Mouse (Mus musculus): ENCODE measurements at regions not wholly inside any gene's neighbourhood (a gene's known extent, or its start where the extent isn't known, plus 50 kb on each side); places are given as distances from the start of the nearest gene placed in this dataset.
A peak's percentile ranks its signal among the peaks of the same experiment; 100 is the strongest.

DNA sequence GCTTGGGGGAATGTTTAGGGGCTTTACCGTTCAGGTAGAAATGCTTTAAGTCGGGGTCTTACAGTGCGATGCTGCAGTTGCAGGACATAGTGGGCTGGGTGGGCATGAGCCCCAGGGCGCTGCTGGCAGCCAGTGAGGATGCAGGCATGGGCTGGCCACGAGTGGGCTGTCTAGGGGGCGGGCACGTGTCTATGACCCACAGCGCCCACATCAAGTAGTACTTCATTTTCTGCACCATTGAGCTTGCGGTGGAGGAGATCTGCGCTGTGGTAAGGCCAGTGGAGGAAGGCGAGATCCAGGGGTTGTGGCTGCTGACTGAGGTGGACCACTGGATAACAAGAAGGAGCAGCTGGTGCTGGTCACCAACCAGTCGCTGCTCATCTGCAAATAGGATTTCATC lies 52.4 kb upstream of the Olfr291 start:
- no peak for DNase-seq (ENCODE audit: low spot score)

DNA sequence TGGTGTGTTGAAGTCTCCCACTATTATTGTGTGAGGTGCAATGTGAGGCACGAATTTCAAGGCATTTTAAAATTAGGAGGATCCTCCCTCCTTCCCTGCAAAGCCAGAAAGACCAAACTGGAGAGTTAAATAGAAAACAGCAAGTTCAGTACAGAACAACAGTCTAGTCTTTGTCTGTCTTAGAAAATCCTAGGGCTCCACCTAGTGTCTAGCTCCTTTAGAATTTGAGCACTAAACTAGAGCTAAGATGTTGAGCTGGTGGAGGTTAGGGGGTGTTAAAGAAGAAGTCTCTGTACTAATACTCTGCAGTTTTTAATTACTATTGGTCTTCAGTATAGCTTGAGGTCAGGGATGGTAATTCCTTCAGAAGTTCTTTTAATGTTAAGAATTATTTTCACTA lies 58.7 kb upstream of the Olfr291 start:
- DNase-seq (ENCODE audit: low spot score) = peak; percentile 54

GRCm38 (mm10) chr7:84779276-84779825 lies 74.0 kb upstream of the Olfr291 start:
- DNase-seq (ENCODE audit: low spot score) = peak; percentile 87

- DNase-seq (ENCODE audit: low spot score) = no peak
Observed at GRCm38 (mm10) chr7:84777696-84778095, 75.7 kb upstream of the Olfr291 start.

DNA sequence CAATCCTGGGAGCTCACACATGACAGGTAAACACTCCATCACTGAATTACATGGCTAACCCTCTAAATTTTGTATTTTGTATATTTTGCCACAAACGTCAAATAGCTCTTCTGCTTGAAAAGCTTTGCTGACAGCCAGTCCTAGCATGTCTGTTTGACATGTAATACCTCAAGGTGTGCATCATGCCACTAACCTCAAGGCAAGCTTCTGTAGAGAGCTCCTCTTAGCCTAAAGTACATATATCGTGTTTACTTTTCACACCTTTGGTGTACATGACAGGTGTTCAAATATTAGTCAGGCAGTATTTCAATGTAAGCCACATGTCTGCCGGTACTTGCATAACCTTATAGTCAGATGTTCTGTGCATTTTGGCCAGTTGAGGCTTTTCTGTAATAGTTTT lies 66.5 kb upstream of the Zfand6 start:
- no peak for DNase-seq (ENCODE audit: low spot score)

- no peak for DNase-seq (ENCODE audit: low spot score)
Observed at GRCm38 (mm10) chr7:84753361-84753760, 63.6 kb upstream of the Zfand6 start.

DNA sequence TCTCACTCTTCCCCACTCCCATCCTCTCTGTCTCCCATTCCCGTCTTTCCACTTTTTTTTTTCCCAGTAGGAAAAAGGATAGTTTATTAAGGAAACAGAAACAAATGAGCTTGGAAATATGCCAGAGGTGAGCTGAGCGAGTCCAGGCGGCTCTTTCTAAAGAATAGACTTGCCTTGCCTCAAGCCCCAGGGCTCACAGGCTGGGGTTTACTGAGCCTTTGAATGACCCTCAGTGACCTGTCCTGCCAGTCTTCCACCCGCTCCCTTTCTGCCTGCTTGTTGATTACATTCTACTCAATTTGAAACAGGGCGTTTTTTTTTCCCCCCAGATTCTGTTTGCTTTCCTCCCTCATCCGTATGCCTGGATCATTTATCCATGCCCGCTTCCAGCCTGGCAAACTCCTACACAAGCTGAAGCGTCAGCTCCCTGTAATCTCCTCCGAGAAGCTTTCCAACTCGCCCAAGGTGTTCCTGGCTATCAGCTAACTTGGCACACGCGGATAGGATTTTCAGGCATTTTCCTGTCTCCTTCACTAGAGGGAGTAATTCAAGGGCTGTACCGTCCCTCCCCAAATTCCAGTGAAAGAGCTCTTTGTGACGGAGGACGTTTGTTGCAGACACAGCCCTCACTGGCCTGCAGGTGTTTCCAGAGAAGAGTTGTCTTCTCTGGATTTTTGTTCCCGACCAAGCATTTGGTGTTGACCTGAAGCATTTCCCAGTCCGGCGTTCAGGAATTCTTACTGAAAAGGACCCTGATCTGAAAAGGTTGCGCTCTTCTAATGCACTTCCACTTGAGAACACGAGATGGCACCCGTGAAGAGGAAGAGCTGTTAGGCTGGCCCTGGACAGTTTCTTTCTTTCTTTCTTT lies 59.9 kb upstream of the Zfand6 start:
- peak; percentile 33 for DNase-seq (ENCODE audit: low spot score)

GRCm38 (mm10) chr7:84747847-84748246 lies 58.1 kb upstream of the Zfand6 start:
- DNase-seq (ENCODE audit: low spot score) = no peak

- no peak for DNase-seq (ENCODE audit: low spot score)
Observed at GRCm38 (mm10) chr7:84744321-84745070, 54.7 kb upstream of the Zfand6 start.

- peak; percentile 10 for DNase-seq (ENCODE audit: low spot score)
Observed at GRCm38 (mm10) chr7:84739965-84740390, 50.2 kb upstream of the Zfand6 start.
